Mouse (Mus musculus) C3H10T1/2 (cell line): ENCODE measurements around the gene Serpinb6d. TPM values are rescaled to one million over a fixed set of nuclear protein-coding genes. Genes with fewer than 3 reads are reported as not detected.

ENCODE experiments used
- polyA plus RNA-seq, 2 experiments: library from polyadenylated mRNA; unstranded; fragments of >200 nt; fragmentation: generic; extraction: Trizol; gene quantifications; one replicate each; pipeline ENCODE4 v1.2.1; 2012; ENCODE audit warnings: missing spikeins in 2 of 2

Serpinb6d gene
- polyA plus RNA-seq: not detected

DNA sequence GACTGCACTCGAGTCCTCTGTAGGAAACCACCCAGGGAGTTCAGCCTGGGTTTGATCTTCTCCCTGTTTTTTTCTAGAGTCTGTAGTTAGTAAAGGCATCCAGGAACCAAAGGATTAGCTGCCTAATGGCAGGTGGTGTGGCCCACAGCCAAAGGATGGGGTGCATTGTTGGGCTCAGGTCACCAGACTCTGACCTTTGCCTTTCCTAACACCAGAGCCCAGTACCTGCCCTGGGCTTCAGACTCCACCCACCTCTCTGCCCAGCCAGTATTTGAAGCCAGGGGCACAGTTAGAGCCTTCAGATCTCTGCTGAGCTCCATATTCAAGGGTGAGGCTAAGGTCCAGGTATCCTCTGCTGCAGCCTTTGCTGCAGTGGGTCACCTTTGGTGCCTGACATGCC is at the start of gene Serpinb6d:
TSS of gene Serpinb6d (plus strand) at position 301 of the 400 bp plus-strand sequence.

Other genes starting within 250 kb of the Serpinb6d start
- not detected for gene Serpinb9g, start 176.6 kb upstream of the Serpinb6d start, polyA plus RNA-seq
- gene Serpinb6e, start 182.0 kb downstream of the Serpinb6d start, polyA plus RNA-seq: not detected
- not detected for gene Serpinb6c, start 244.3 kb downstream of the Serpinb6d start, polyA plus RNA-seq